Mouse (Mus musculus): ENCODE results near the gene Strn3. TPM values are rescaled to one million over a fixed set of nuclear protein-coding genes. Genes with fewer than 3 reads are reported as not detected.

Gene Strn3
- 45.6 and 46.5 TPM in 2 replicates for polyA plus RNA-seq (2014; fragmentation: Nextera tagmentation; extraction: Ambion mirVana)

DNA sequence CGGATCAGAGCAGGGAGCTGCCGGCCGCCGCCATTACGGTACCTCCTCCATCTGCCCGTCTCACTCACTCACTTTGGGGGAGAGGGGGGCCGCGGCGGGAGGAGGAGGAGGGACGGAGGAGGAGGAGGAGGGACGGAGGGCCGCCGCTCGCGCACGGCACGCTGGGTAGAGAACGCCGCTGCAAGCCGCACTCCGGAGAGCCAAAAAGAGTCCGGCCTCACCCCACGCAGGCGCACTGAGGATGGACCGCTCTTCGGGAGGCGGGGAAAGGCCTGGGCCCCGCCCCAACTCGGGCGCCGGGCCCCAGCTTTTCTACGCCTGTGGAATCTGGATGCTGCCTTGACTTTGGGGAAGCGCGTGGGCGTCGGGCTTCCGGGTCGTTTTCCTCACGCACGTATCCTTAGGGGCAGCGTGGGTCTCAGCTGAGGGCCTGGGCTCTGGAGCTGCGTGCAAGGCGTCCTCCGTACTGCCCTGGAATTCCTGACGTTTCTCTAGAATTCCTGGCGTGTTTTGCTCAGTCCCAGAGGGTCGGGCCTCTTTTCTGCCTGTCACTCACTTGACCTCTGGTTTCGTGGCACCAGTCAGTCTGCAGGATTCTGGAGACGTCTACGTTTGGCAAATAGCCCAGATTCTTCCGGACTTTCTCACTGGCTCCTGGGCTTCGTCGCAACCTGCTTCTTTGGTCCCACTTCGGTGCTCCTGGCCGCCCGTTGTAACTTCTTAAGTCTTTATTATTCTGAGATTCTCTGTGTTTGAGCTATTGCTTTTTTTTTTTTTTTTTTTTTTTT lies at the start of gene Strn3:
TSS of gene Strn3 (minus strand) at position 53 of the 788 bp plus-strand sequence.
- no peaks in the 10 kb centered on the region for H3K27me3 ChIP-seq (ENCODE audit: control insufficient read depth, insufficient read depth, low read length)
- under 1% methylated on average over 46 of the region's 56 CpGs for WGBS
- peak within 1 kb of the TSS; percentile 99 for H3K27ac ChIP-seq
- H3K4me3 ChIP-seq (replicated peaks; ENCODE audit: low read length) = peak within 1 kb of the TSS; percentile 100
- DNase-seq (ENCODE audit: low spot score) (peak; percentile 95), ATAC-seq (ENCODE audit: low FRiP score) (peak; percentile 97)
- peak within 1 kb of the TSS; percentile 67 for H3K4me2 ChIP-seq (replicated peaks)
- no peaks in the 10 kb centered on the region for H3K36me3 ChIP-seq (replicated peaks; ENCODE audit: control insufficient read depth, insufficient read depth)
- no peaks in the 10 kb centered on the region for H3K9me3 ChIP-seq (ENCODE audit: control insufficient read depth, low read length)
- H3K4me1 ChIP-seq (replicated peaks; ENCODE audit: control insufficient read depth, insufficient read depth, low read length) = peaks cover 22% of the 10 kb centered on the region
- peak within 1 kb of the TSS; percentile 99 for H3K9ac ChIP-seq

DNA sequence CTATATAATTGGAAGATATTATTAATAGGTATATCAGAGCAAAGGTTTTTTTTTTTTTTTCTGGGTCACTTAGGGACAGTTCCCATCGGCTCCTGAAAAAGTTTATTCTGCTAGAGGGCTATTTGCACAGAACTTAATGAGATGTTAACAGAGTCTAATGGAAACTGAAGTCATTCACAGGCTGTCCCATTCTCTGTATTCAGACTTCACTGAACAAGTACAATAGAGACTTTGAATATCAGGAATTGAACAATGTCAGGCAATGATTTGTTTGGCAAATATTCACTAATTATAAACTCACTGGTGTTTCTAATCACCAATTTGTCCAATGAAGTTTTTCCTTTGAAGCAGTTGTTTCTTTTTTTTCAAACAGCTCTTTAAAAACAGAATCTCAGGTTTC lies 45.1 kb upstream of the Strn3 start:
- H3K4me2 ChIP-seq (replicated peaks) = no peak overlapping the region
- DNase-seq (ENCODE audit: low spot score) (no peak), ATAC-seq (ENCODE audit: low FRiP score) (no peak)
- no peaks in the 10 kb centered on the region for H3K4me1 ChIP-seq (replicated peaks; ENCODE audit: control insufficient read depth, insufficient read depth, low read length)
- no peak overlapping the region for H3K4me3 ChIP-seq (replicated peaks; ENCODE audit: low read length)
- no peaks in the 10 kb centered on the region for H3K9me3 ChIP-seq (ENCODE audit: control insufficient read depth, low read length)
- H3K36me3 ChIP-seq (replicated peaks; ENCODE audit: control insufficient read depth, insufficient read depth) = peaks cover 14% of the 10 kb centered on the region
- WGBS = 22% methylated on average over 1 of the region's 1 CpGs
- no peaks in the 10 kb centered on the region for H3K27me3 ChIP-seq (ENCODE audit: control insufficient read depth, insufficient read depth, low read length)
- no peak overlapping the region for H3K9ac ChIP-seq
- H3K27ac ChIP-seq = no peak overlapping the region

DNA sequence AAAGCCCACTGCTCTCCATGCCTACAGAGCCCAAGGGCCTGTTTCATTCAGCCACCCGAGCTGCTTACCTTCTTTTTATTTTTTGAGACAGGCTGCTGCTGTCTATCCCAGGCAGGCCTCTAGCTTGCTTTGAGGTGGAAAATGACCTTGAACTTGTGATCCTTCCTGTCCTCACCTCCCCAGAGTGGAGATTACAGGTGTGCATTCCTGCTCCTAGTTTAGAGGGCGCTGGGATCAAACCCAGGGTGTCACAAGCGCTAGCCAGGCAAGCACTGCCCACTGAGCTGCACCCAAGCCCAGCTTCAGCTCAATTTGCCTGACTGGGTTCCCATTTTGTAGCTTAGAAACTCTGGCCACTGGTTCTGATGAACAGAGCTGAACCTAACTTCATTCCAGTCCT lies 44.7 kb upstream of the Strn3 start:
- WGBS = 72% methylated on average over 3 of the region's 3 CpGs
- Histone ChIP-seq H3K4me3 (replicated peaks; ENCODE audit: low read length) (no peak overlapping the region), H3K27ac (no peak overlapping the region), H3K9ac (no peak overlapping the region), H3K9me3 (ENCODE audit: control insufficient read depth, low read length) (no peaks in the 10 kb centered on the region), H3K36me3 (replicated peaks; ENCODE audit: control insufficient read depth, insufficient read depth) (peaks cover 11% of the 10 kb centered on the region; the same call in 1 of the 2 replicates), H3K4me2 (replicated peaks) (no peak overlapping the region), H3K4me1 (replicated peaks; ENCODE audit: control insufficient read depth, insufficient read depth, low read length) (no peaks in the 10 kb centered on the region), H3K27me3 (ENCODE audit: control insufficient read depth, insufficient read depth, low read length) (no peaks in the 10 kb centered on the region)
- ATAC-seq (ENCODE audit: low FRiP score) = no peak
- no peak for DNase-seq (ENCODE audit: low spot score)

DNA sequence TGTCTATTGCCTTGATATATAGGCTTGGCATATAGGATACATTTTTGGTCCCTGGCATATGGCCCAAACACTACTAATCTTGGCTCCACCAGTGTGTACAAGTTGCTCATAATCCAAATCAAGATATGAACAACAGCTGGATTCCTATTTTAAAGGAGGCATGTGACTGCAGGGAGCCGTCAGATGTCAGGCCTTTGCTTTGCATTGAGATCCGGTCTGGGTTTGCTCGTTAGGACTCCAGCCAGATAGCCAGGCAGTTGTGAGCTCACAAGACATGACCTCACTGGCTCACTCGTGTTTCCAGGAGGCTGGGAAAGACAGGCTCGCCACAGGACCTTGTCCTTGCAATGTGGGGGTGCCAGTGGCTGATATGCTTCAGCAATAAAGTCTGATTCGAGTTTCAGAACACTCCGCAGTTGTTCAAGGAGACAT lies 44.2 kb upstream of the Strn3 start:
- Histone ChIP-seq H3K4me3 (replicated peaks; ENCODE audit: low read length) (no peak overlapping the region), H3K4me2 (replicated peaks) (no peak overlapping the region), H3K4me1 (replicated peaks; ENCODE audit: control insufficient read depth, insufficient read depth, low read length) (no peaks in the 10 kb centered on the region), H3K27ac (no peak overlapping the region), H3K36me3 (replicated peaks; ENCODE audit: control insufficient read depth, insufficient read depth) (peaks cover 8% of the 10 kb centered on the region; the same call in 1 of the 2 replicates), H3K27me3 (ENCODE audit: control insufficient read depth, insufficient read depth, low read length) (no peaks in the 10 kb centered on the region), H3K9ac (no peak overlapping the region), H3K9me3 (ENCODE audit: control insufficient read depth, low read length) (no peaks in the 10 kb centered on the region)
- 60% methylated on average over 7 of the region's 7 CpGs for WGBS
- ATAC-seq (ENCODE audit: low FRiP score) (no peak), DNase-seq (ENCODE audit: low spot score) (no peak)

- WGBS = 84% methylated on average over 14 of the region's 14 CpGs
Observed at GRCm38 (mm10) chr12:51734605-51735211, 43.0 kb upstream of the Strn3 start.

DNA sequence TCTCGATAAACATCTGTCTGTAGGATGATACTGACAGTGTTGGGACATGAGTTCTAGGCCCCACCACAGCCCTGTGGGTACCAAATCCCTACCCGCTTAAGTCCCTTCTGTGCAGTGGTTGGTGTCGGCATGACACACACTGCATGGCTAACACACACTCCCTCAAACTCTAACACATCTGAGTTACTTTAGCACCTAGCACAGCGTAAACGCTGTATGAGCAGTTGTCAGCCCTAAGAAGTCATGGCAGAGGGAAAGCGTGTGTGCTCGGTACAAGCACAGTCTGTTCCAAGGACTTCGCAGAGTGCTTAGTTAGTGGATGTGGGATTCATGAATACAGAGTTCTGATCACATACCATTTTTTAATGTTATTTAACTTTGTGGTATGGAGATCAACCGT lies 38.1 kb upstream of the Strn3 start:
- Histone ChIP-seq H3K9ac (no peak overlapping the region), H3K27me3 (ENCODE audit: control insufficient read depth, insufficient read depth, low read length) (no peaks in the 10 kb centered on the region), H3K4me2 (replicated peaks) (no peak overlapping the region), H3K4me3 (replicated peaks; ENCODE audit: low read length) (no peak overlapping the region), H3K9me3 (ENCODE audit: control insufficient read depth, low read length) (no peaks in the 10 kb centered on the region), H3K4me1 (replicated peaks; ENCODE audit: control insufficient read depth, insufficient read depth, low read length) (no peaks in the 10 kb centered on the region), H3K27ac (no peak overlapping the region), H3K36me3 (replicated peaks; ENCODE audit: control insufficient read depth, insufficient read depth) (peaks cover 10% of the 10 kb centered on the region; the same call in 1 of the 2 replicates)
- ATAC-seq (ENCODE audit: low FRiP score) (no peak), DNase-seq (ENCODE audit: low spot score) (no peak)
- 97% methylated on average over 9 of the region's 9 CpGs for WGBS

More at GRCm38 (mm10) chr12:51734605-51735211, 43.0 kb upstream of the Strn3 start:
- Histone ChIP-seq H3K9ac (no peak overlapping the region), H3K4me1 (replicated peaks; ENCODE audit: control insufficient read depth, insufficient read depth, low read length) (no peaks in the 10 kb centered on the region), H3K36me3 (replicated peaks; ENCODE audit: control insufficient read depth, insufficient read depth) (peaks cover 10% of the 10 kb centered on the region; the same call in 1 of the 2 replicates), H3K9me3 (ENCODE audit: control insufficient read depth, low read length) (no peaks in the 10 kb centered on the region), H3K4me3 (replicated peaks; ENCODE audit: low read length) (no peak overlapping the region), H3K4me2 (replicated peaks) (no peak overlapping the region), H3K27me3 (ENCODE audit: control insufficient read depth, insufficient read depth, low read length) (no peaks in the 10 kb centered on the region), H3K27ac (no peak overlapping the region; the same call in 1 of the 2 replicates)
- no peak for ATAC-seq (ENCODE audit: low FRiP score)
- no peak for DNase-seq (ENCODE audit: low spot score)

- no peak overlapping the region for H3K9ac ChIP-seq
- 79% methylated on average over 11 of the region's 11 CpGs for WGBS
- no peaks in the 10 kb centered on the region for H3K27me3 ChIP-seq (ENCODE audit: control insufficient read depth, insufficient read depth, low read length)
- no peak overlapping the region for H3K27ac ChIP-seq
- H3K36me3 ChIP-seq (replicated peaks; ENCODE audit: control insufficient read depth, insufficient read depth) = peaks cover 8% of the 10 kb centered on the region; the same call in 1 of the 2 replicates
- H3K4me1 ChIP-seq (replicated peaks; ENCODE audit: control insufficient read depth, insufficient read depth, low read length) = no peaks in the 10 kb centered on the region
- DNase-seq (ENCODE audit: low spot score) (no peak), ATAC-seq (ENCODE audit: low FRiP score) (no peak)
- no peak overlapping the region for H3K4me3 ChIP-seq (replicated peaks; ENCODE audit: low read length)
- no peak overlapping the region for H3K4me2 ChIP-seq (replicated peaks)
- H3K9me3 ChIP-seq (ENCODE audit: control insufficient read depth, low read length) = no peaks in the 10 kb centered on the region
Observed at GRCm38 (mm10) chr12:51729058-51729457, 37.4 kb upstream of the Strn3 start.

DNA sequence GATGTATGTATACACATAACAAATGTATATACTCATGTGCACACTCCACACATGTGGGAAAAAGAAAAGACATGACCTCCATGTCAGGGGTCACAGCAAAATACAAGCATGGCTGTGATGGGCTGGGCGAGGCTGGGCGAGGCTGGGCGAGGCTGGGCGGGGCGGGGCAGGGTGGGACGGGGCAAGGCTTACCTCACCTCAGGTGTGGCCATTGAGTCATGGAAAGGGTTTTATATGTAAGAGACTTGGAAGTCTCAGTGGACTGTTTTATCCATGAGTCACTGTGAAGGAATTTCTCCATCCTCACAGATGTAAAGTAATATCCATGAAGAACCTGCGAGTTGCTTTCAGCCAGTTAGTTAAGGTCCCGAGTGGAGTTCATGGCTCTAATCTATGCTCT lies 30.1 kb upstream of the Strn3 start:
- DNase-seq (ENCODE audit: low spot score) (no peak), ATAC-seq (ENCODE audit: low FRiP score) (no peak)
- Histone ChIP-seq H3K4me3 (replicated peaks; ENCODE audit: low read length) (no peak overlapping the region), H3K27ac (no peak overlapping the region), H3K4me2 (replicated peaks) (no peak overlapping the region), H3K4me1 (replicated peaks; ENCODE audit: control insufficient read depth, insufficient read depth, low read length) (no peaks in the 10 kb centered on the region), H3K36me3 (replicated peaks; ENCODE audit: control insufficient read depth, insufficient read depth) (peaks cover 8% of the 10 kb centered on the region; the same call in 1 of the 2 replicates), H3K27me3 (ENCODE audit: control insufficient read depth, insufficient read depth, low read length) (no peaks in the 10 kb centered on the region), H3K9ac (no peak overlapping the region), H3K9me3 (ENCODE audit: control insufficient read depth, low read length) (0 out of 2 replicates have a peak, but pooled peaks cover 3% of the 10 kb centered on the region)
- 98% methylated on average over 8 of the region's 8 CpGs for WGBS

DNA sequence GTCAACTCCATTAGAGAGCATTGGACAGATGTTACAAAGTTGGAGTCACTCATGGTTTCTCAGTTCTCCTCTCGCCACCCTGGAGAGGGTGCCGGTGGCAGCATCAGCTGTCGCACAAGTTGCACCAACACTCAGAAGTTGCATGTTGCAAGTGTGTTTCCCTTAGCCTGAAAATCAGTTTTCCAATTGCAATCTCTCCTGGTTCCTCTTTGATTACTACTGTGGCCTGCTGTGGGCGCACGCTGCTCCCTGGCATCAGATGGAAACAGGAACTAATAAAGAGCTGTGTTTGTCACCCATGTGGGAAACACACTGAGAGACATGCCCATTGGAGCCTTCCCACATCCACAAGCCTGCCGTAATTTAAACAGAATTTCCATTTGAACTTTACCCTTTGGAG lies 26.9 kb upstream of the Strn3 start:
- 93% methylated on average over 6 of the region's 6 CpGs for WGBS
- H3K4me1 ChIP-seq (replicated peaks; ENCODE audit: control insufficient read depth, insufficient read depth, low read length) = no peaks in the 10 kb centered on the region
- no peak overlapping the region for H3K4me3 ChIP-seq (replicated peaks; ENCODE audit: low read length)
- H3K4me2 ChIP-seq (replicated peaks) = no peak overlapping the region
- H3K36me3 ChIP-seq (replicated peaks; ENCODE audit: control insufficient read depth, insufficient read depth) = peaks cover 2% of the 10 kb centered on the region; the same call in 1 of the 2 replicates
- H3K9ac ChIP-seq = no peak overlapping the region
- DNase-seq (ENCODE audit: low spot score) (no peak), ATAC-seq (ENCODE audit: low FRiP score) (no peak)
- H3K27me3 ChIP-seq (ENCODE audit: control insufficient read depth, insufficient read depth, low read length) = no peaks in the 10 kb centered on the region
- 0 out of 2 replicates have a peak, but pooled peaks cover 3% of the 10 kb centered on the region for H3K9me3 ChIP-seq (ENCODE audit: control insufficient read depth, low read length)
- no peak overlapping the region for H3K27ac ChIP-seq
